Mouse (Mus musculus) megakaryocyte, embryonic 14.5 days (primary cell): ENCODE data around the gene Rcn2. TPM values are rescaled to one million over a fixed set of nuclear protein-coding genes. Genes with fewer than 3 reads are reported as not detected.
"Not testable (repeated sequence)": the region's sequence is repeated elsewhere in the genome, so short reads cannot be mapped to it uniquely, and the experiment has no call there.

ENCODE experiments used
- H3K27me3 ChIP-seq: replicated peaks from 2 replicates; pipeline ENCODE3; 2012; ENCODE audit warnings: inconsistent platforms
- H3K36me3 ChIP-seq: replicated peaks from 2 replicates; pipeline ENCODE3; 2012; ENCODE audit warnings: low read length, inconsistent platforms, mixed read lengths
- H3K4me1 ChIP-seq: 2 replicates; pipeline ENCODE4 v1.6.1; 2012; ENCODE audit warnings: inconsistent platforms
- H3K4me3 ChIP-seq: replicated peaks from 2 replicates; pipeline ENCODE3; 2012; ENCODE audit warnings: moderate library complexity, mild to moderate bottlenecking, inconsistent platforms
- H3K9me3 ChIP-seq: 2 replicates; pipeline ENCODE4 v1.6.1; 2012; ENCODE audit warnings: inconsistent platforms
- FLI1 ChIP-seq: IDR thresholded peaks from 2 replicates; pipeline ENCODE4 v1.6.1; 2012; ENCODE audit warnings: low read length, inconsistent platforms, mixed read lengths
- GATA1 ChIP-seq: IDR thresholded peaks from 3 replicates; pipeline ENCODE4 v1.6.1; 2012; ENCODE audit warnings: mixed read lengths, low read length, inconsistent platforms, borderline replicate concordance
- polyA plus RNA-seq: library from polyadenylated mRNA; stranded (reverse); fragments of >175 nt; gene quantifications from 2 replicates; pipeline ENCODE4 v1.2.3, GENCODE M21; 2012; ENCODE audit warnings: low replicate concordance; ENCODE audit not compliant: insufficient read depth

Rcn2 gene
- polyA plus RNA-seq: 18.5 and 34.1 TPM in 2 replicates

- peaks cover 25% of the 10 kb centered on the region for H3K36me3 ChIP-seq
- H3K4me3 ChIP-seq: peak within 1 kb of the TSS; percentile 98
- no peak for TF ChIP-seq GATA1
- no peaks in the 10 kb centered on the region for H3K9me3 ChIP-seq
- H3K4me1 ChIP-seq: peaks cover 10% of the 10 kb centered on the region
- H3K27me3 ChIP-seq: peaks cover 3% of the 10 kb centered on the region
These were observed at the start of gene Rcn2 for GRCm38 (mm10) chr9:56041372-56042180. TSS of gene Rcn2 (plus strand) at chr9:56041845.

GRCm38 (mm10) chr9:56004679-56005078 lies 37.0 kb upstream of the Rcn2 start:
- H3K4me3 ChIP-seq, H3K4me1 ChIP-seq, H3K36me3 ChIP-seq, H3K27me3 ChIP-seq, H3K9me3 ChIP-seq: not testable (repeated sequence)

GRCm38 (mm10) chr9:56010450-56010849 lies 31.2 kb upstream of the Rcn2 start, which contains the start of gene 4930563M21Rik:
TSS of gene 4930563M21Rik (minus strand) at chr9:56010550.
- Histone ChIP-seq H3K9me3 (peaks cover 6% of the 10 kb centered on the region), H3K27me3 (no peaks in the 10 kb centered on the region), H3K4me3 (no peak within 1 kb of the TSS), H3K36me3 (no peaks in the 10 kb centered on the region), H3K4me1 (no peaks in the 10 kb centered on the region)
- TF ChIP-seq FLI1 (no peak), GATA1 (no peak)

GRCm38 (mm10) chr9:56024772-56025171 lies 16.9 kb upstream of the Rcn2 start:
- TF ChIP-seq GATA1 (no peak), FLI1 (no peak)
- Histone ChIP-seq H3K27me3 (no peaks in the 10 kb centered on the region), H3K36me3 (no peaks in the 10 kb centered on the region), H3K4me3 (no peak overlapping the region), H3K9me3 (no peaks in the 10 kb centered on the region), H3K4me1 (no peaks in the 10 kb centered on the region)

- no peak overlapping the region for H3K4me3 ChIP-seq
- TF ChIP-seq GATA1: no peak
- no peaks in the 10 kb centered on the region for H3K36me3 ChIP-seq
- H3K9me3 ChIP-seq: no peaks in the 10 kb centered on the region
- no peaks in the 10 kb centered on the region for H3K4me1 ChIP-seq
- H3K27me3 ChIP-seq: no peaks in the 10 kb centered on the region
These were observed 14.4 kb upstream of the Rcn2 start for GRCm38 (mm10) chr9:56027292-56027691.

- no peaks in the 10 kb centered on the region for H3K4me1 ChIP-seq
- H3K9me3 ChIP-seq: no peaks in the 10 kb centered on the region
- TF ChIP-seq FLI1 (no peak), GATA1 (no peak)
- H3K36me3 ChIP-seq: no peaks in the 10 kb centered on the region
- no peak overlapping the region for H3K4me3 ChIP-seq
- H3K27me3 ChIP-seq: peaks cover 3% of the 10 kb centered on the region
These were observed 9.4 kb upstream of the Rcn2 start for GRCm38 (mm10) chr9:56032219-56032618.

- Histone ChIP-seq H3K4me1 (peaks cover 10% of the 10 kb centered on the region), H3K36me3 (peaks cover 26% of the 10 kb centered on the region), H3K27me3 (peaks cover 3% of the 10 kb centered on the region), H3K4me3 (peak overlapping the region; percentile 98), H3K9me3 (no peaks in the 10 kb centered on the region)
- TF ChIP-seq FLI1 (no peak), GATA1 (no peak)
These were observed 556 bp downstream of the Rcn2 start for GRCm38 (mm10) chr9:56042181-56042621.

- no peak overlapping the region for H3K4me3 ChIP-seq
- TF ChIP-seq GATA1 (no peak), FLI1 (no peak)
- H3K9me3 ChIP-seq: no peaks in the 10 kb centered on the region
- H3K36me3 ChIP-seq: peaks cover 64% of the 10 kb centered on the region
- H3K4me1 ChIP-seq: peaks cover 9% of the 10 kb centered on the region
- no peaks in the 10 kb centered on the region for H3K27me3 ChIP-seq
These were observed 12.2 kb downstream of the Rcn2 start for GRCm38 (mm10) chr9:56053796-56054195.

GRCm38 (mm10) chr9:56056147-56056546 lies 14.5 kb downstream of the Rcn2 start:
- TF ChIP-seq GATA1: no peak
- TF ChIP-seq FLI1: no peak
- no peak overlapping the region for H3K4me3 ChIP-seq
- H3K4me1 ChIP-seq: peaks cover 7% of the 10 kb centered on the region
- H3K36me3 ChIP-seq: peaks cover 79% of the 10 kb centered on the region
- H3K9me3 ChIP-seq: no peaks in the 10 kb centered on the region
- no peaks in the 10 kb centered on the region for H3K27me3 ChIP-seq

GRCm38 (mm10) chr9:56062336-56062735 lies 20.7 kb downstream of the Rcn2 start:
- Histone ChIP-seq H3K4me1 (no peaks in the 10 kb centered on the region), H3K9me3 (peaks cover 6% of the 10 kb centered on the region; the same call in 1 of the 2 replicates), H3K27me3 (no peaks in the 10 kb centered on the region), H3K36me3 (peaks cover 52% of the 10 kb centered on the region), H3K4me3 (no peak overlapping the region)
- TF ChIP-seq GATA1 (no peak), FLI1 (no peak)
